21 mouse cellular contexts compared by ENCODE assay signal in the genomic region with DNA sequence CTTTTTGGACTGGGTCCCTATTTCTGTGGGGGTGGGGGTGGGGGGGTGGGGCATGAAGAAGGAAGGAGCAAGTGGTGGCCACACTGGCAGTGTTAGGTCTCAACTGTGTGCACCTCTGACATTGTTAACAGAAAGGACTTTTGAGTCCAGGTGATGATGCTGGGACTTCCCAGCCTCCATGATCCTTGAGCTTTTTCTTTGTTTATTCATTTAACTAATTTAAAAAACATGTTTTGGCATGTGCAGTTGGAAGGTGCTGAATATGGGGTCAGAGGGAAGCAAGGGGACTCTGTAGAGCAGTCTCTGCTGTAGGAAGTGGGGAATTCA.
DNase-seq lines count a peak whose midpoint lies in the region; ATAC-seq and TF ChIP-seq lines count a peak whose summit lies in the region.
"Had no signal": no experiment of that assay in that cellular context is flagged by ENCODE, and none has a peak within 500 bp of the region (broad histone marks: within the 10 kb centered on the region; RNA-seq: fewer than 3 reads in every experiment).

No protein-coding gene starts in this region.

- ATAC-seq in forebrain, embryonic 11.5 days (replicated peaks; ENCODE audit: low FRiP score), result no peak
- ATAC-seq in kidney, embryonic 14.5 days (ENCODE audit: low FRiP score, low TSS enrichment), result no peak
- ATAC-seq in lung, postnatal 0 days, result no peak
- ATAC-seq: CD4-positive, CD25-positive, alpha-beta regulatory T cell, adult 4 months had no signal

- peak overlapping the region; percentile 40; the same call in 1 of the 2 replicates for H3K27ac ChIP-seq in forebrain, embryonic 10.5 days
- no peak overlapping the region for H3K27ac ChIP-seq in forebrain, embryonic 11.5 days (ENCODE audit: low read depth, low read length)
- H3K27ac ChIP-seq in kidney, embryonic 14.5 days (ENCODE audit: low read depth, low read length), result 0 out of 2 replicates have a peak overlapping the region, but pooled peaks have one; percentile 56
- H3K27ac ChIP-seq in lung, postnatal 0 days (ENCODE audit: low read length), result peak overlapping the region; percentile 78
- H3K27ac ChIP-seq in gastrocnemius, adult 2 months, result no peak overlapping the region; the same call in 1 of the 2 replicates
- H3K27ac ChIP-seq: limb, embryonic 15.5 days; neural tube, embryonic 13.5 days had no signal

- H3K9me3 ChIP-seq in forebrain, embryonic 10.5 days, result no peaks in the 10 kb centered on the region
- no peaks in the 10 kb centered on the region for H3K9me3 ChIP-seq in forebrain, embryonic 11.5 days (ENCODE audit: control insufficient read depth, low read length)
- no peaks in the 10 kb centered on the region for H3K9me3 ChIP-seq in kidney, embryonic 14.5 days (ENCODE audit: control insufficient read depth, low read length)
- no peaks in the 10 kb centered on the region for H3K9me3 ChIP-seq in lung, postnatal 0 days (ENCODE audit: low read length)
- H3K9me3 ChIP-seq: embryonic facial prominence, embryonic 15.5 days; heart, embryonic 15.5 days; limb, embryonic 15.5 days; neural tube, embryonic 13.5 days had no signal

- intact Hi-C loops in gastrocnemius, adult 2 months (cut with DNase I), result no loop called here

- H3K27me3 ChIP-seq in forebrain, embryonic 10.5 days (ENCODE audit: poor library complexity, severe bottlenecking), result 0 out of 2 replicates have a peak, but pooled peaks cover 7% of the 10 kb centered on the region
- H3K27me3 ChIP-seq in forebrain, embryonic 11.5 days (ENCODE audit: control insufficient read depth, insufficient read depth, low read length), result no peaks in the 10 kb centered on the region
- no peaks in the 10 kb centered on the region for H3K27me3 ChIP-seq in kidney, embryonic 14.5 days (ENCODE audit: control insufficient read depth, insufficient read depth, low read length)
- no peaks in the 10 kb centered on the region for H3K27me3 ChIP-seq in lung, postnatal 0 days (replicated peaks; ENCODE audit: insufficient read depth, low read length)
- H3K27me3 ChIP-seq: embryonic facial prominence, embryonic 15.5 days; heart, embryonic 15.5 days; limb, embryonic 15.5 days; neural tube, embryonic 13.5 days had no signal

- no peak overlapping the region for H3K4me2 ChIP-seq in forebrain, embryonic 11.5 days (ENCODE audit: low read depth, low read length, severe bottlenecking)
- H3K4me2 ChIP-seq in kidney, embryonic 14.5 days (replicated peaks; ENCODE audit: low read depth, low read length), result no peak overlapping the region
- no peak overlapping the region for H3K4me2 ChIP-seq in lung, postnatal 0 days (replicated peaks; ENCODE audit: low read depth, low read length)
- H3K4me2 ChIP-seq: embryonic facial prominence, embryonic 15.5 days; heart, embryonic 15.5 days; limb, embryonic 15.5 days; neural tube, embryonic 13.5 days had no signal

- TF ChIP-seq CTCF in lung, postnatal 0 days (IDR thresholded peaks at IDR 0.05), result no peak
- no peak for TF ChIP-seq CTCF in gastrocnemius, adult 2 months (IDR thresholded peaks at IDR 0.05)

- no peak overlapping the region for H3K9ac ChIP-seq in forebrain, embryonic 11.5 days (ENCODE audit: low read length)
- no peak overlapping the region for H3K9ac ChIP-seq in kidney, embryonic 14.5 days (ENCODE audit: low read depth, low read length)
- no peak overlapping the region for H3K9ac ChIP-seq in lung, postnatal 0 days (replicated peaks; ENCODE audit: low read depth)
- H3K9ac ChIP-seq: embryonic facial prominence, embryonic 15.5 days; heart, embryonic 15.5 days; limb, embryonic 15.5 days; neural tube, embryonic 13.5 days had no signal

- peaks cover 87% of the 10 kb centered on the region for H3K4me1 ChIP-seq in forebrain, embryonic 10.5 days
- H3K4me1 ChIP-seq in forebrain, embryonic 11.5 days (replicated peaks; ENCODE audit: control insufficient read depth, insufficient read depth, low read length), result peaks cover 26% of the 10 kb centered on the region
- H3K4me1 ChIP-seq in kidney, embryonic 14.5 days (ENCODE audit: control insufficient read depth, insufficient read depth, low read length), result peaks cover 48% of the 10 kb centered on the region
- H3K4me1 ChIP-seq in lung, postnatal 0 days (ENCODE audit: insufficient read depth, low read depth, low read length), result peaks cover 24% of the 10 kb centered on the region

- no peak overlapping the region for H3K4me3 ChIP-seq in forebrain, embryonic 10.5 days
- no peak overlapping the region for H3K4me3 ChIP-seq in forebrain, embryonic 11.5 days (ENCODE audit: low read depth, low read length)
- no peak overlapping the region for H3K4me3 ChIP-seq in kidney, embryonic 14.5 days (ENCODE audit: low read length)
- H3K4me3 ChIP-seq in lung, postnatal 0 days (ENCODE audit: low read depth, low read length), result no peak overlapping the region
- H3K4me3 ChIP-seq in gastrocnemius, adult 2 months, result no peak overlapping the region
- H3K4me3 ChIP-seq: embryonic facial prominence, embryonic 15.5 days; heart, embryonic 15.5 days; limb, embryonic 15.5 days; neural tube, embryonic 13.5 days had no signal

- H3K36me3 ChIP-seq in forebrain, embryonic 10.5 days (replicated peaks), result no peaks in the 10 kb centered on the region
- H3K36me3 ChIP-seq in forebrain, embryonic 11.5 days (ENCODE audit: control insufficient read depth, insufficient read depth, low read length), result no peaks in the 10 kb centered on the region
- no peaks in the 10 kb centered on the region for H3K36me3 ChIP-seq in kidney, embryonic 14.5 days (ENCODE audit: control insufficient read depth, insufficient read depth, low read length)
- no peaks in the 10 kb centered on the region for H3K36me3 ChIP-seq in lung, postnatal 0 days (ENCODE audit: insufficient read depth, low read length)
- H3K36me3 ChIP-seq: embryonic facial prominence, embryonic 15.5 days; heart, embryonic 15.5 days; limb, embryonic 15.5 days; neural tube, embryonic 13.5 days had no signal

- DNase-seq in forebrain, embryonic 10.5 days (ENCODE audit: extremely low spot score, low spot score), result no peak
- DNase-seq in forebrain, embryonic 11.5 days (ENCODE audit: low spot score), result no peak
- no peak for DNase-seq in kidney, postnatal 36 days
- DNase-seq in lung, postnatal 0 days (ENCODE audit: low spot score), result no peak
- no peak for DNase-seq in lung, postnatal 36 days
- no peak for DNase-seq in urinary bladder, postnatal 14 days (ENCODE audit: low spot score)
- no peak for DNase-seq in gastrocnemius, adult 2 months
- DNase-seq: cerebellum, adult 11 months; cerebellum, postnatal 10 days; gastrocnemius, postnatal 14 days; heart, adult 18-20 months; layer of hippocampus, adult 9-11 months; midbrain, embryonic 14.5 days; right cerebral cortex, adult 18-20 months; thymus, postnatal 36 days had no signal

- no peak for TF ChIP-seq EP300 in lung, postnatal 0 days (IDR thresholded peaks at IDR 0.05)

Comparison
In these comparisons a context has a peak if more than half of its experiments do, and no peak if none do; other contexts are left out.
1. H3K27ac ChIP-seq: peak in forebrain, embryonic 10.5 days (single experiment), kidney, embryonic 14.5 days (single experiment) and lung, postnatal 0 days (single experiment); none in forebrain, embryonic 11.5 days (single experiment) and gastrocnemius, adult 2 months (single experiment).